Mouse (Mus musculus) limb, embryonic 11.5 days (tissue): ENCODE results near the gene Hadha. TPM values are rescaled to one million over a fixed set of nuclear protein-coding genes. Genes with fewer than 3 reads are reported as not detected.

ENCODE experiments used
- ATAC-seq: fragments of 200-750 bp; cut with Nextera tagmentation; 2 replicates; pipeline ENCODE4 v1.8.0; 2017; ENCODE audit warnings: low read depth; ENCODE audit not compliant: insufficient number of reproducible peaks, low FRiP score, low TSS enrichment
- DNase-seq: peaks from one replicate; pipeline ENCODE4 v3.0.0-alpha.2; 2015; ENCODE audit warnings: low spot score
- H3K27ac ChIP-seq: fragments of 300-500 bp; sonication (generic); replicated peaks from 2 replicates; pipeline ENCODE4 v1.5.1; 2014; ENCODE audit warnings: low read depth, mild to moderate bottlenecking, low read length
- H3K27me3 ChIP-seq: fragments of 300-500 bp; sonication (generic); 2 replicates; pipeline ENCODE4 v1.6.1; 2014; ENCODE audit warnings: mild to moderate bottlenecking, low read length, mixed read lengths; ENCODE audit not compliant: control insufficient read depth, insufficient read depth
- H3K36me3 ChIP-seq: fragments of 300-500 bp; sonication (generic); 2 replicates; pipeline ENCODE4 v1.6.1; 2014; ENCODE audit warnings: mild to moderate bottlenecking, low read length, moderate library complexity, mixed read lengths; ENCODE audit not compliant: control insufficient read depth, insufficient read depth
- H3K4me1 ChIP-seq: fragments of 300-500 bp; sonication (generic); 2 replicates; pipeline ENCODE4 v1.6.1; 2014; ENCODE audit warnings: low read length, mixed read lengths; ENCODE audit not compliant: control insufficient read depth, insufficient read depth
- H3K4me2 ChIP-seq: fragments of 300-500 bp; sonication (generic); 2 replicates; pipeline ENCODE4 v1.6.1; 2014; ENCODE audit warnings: low read depth, mild to moderate bottlenecking, moderate library complexity; ENCODE audit not compliant: severe bottlenecking
- H3K4me3 ChIP-seq: fragments of 300-500 bp; sonication (generic); 2 replicates; pipeline ENCODE4 v1.5.1; 2014; ENCODE audit warnings: low read depth, low read length
- H3K9ac ChIP-seq: fragments of 300-500 bp; sonication (generic); 2 replicates; pipeline ENCODE4 v1.6.1; 2014; ENCODE audit warnings: mild to moderate bottlenecking, low read length
- H3K9me3 ChIP-seq: fragments of 300-500 bp; sonication (generic); 2 replicates; pipeline ENCODE4 v1.6.1; 2016; ENCODE audit warnings: low read length; ENCODE audit not compliant: control insufficient read depth
- WGBS: fragments of 180-500 bp; shearing (Covaris S2); extraction: QIAGEN DNeasy Blood & Tissue Kit; methylation state at CpG from one replicate; pipeline ENCODE4 v1.1.7; 2014; 5-methylcytosine and 5-hydroxymethylcytosine counted together
- polyA plus RNA-seq: library from polyadenylated mRNA; unstranded; fragments of >200 nt; fragmentation: Nextera tagmentation; extraction: Ambion mirVana; gene quantifications from 2 replicates; pipeline ENCODE4 v1.2.1, GENCODE M21; 2014

Gene Hadha
- polyA plus RNA-seq, 1 experiment from 2014 or later = 97.1 TPM

- Histone ChIP-seq H3K27ac (no peak overlapping the region), H3K36me3 (no peaks in the 10 kb centered on the region), H3K4me3 (no peak overlapping the region), H3K9me3 (no peaks in the 10 kb centered on the region), H3K27me3 (peaks cover 30% of the 10 kb centered on the region), H3K4me2 (no peak overlapping the region), H3K9ac (no peak overlapping the region), H3K4me1 (peaks cover 13% of the 10 kb centered on the region)
- DNase-seq = no peak
- 73% methylated on average over 3 of the region's 3 CpGs for WGBS
- ATAC-seq = no peak
Measured at GRCm38 (mm10) chr5:30112533-30113068, 42.4 kb downstream of the Hadha start.

GRCm38 (mm10) chr5:30111771-30112170, 43.2 kb downstream of the Hadha start:
- Histone ChIP-seq H3K4me3 (no peak overlapping the region), H3K36me3 (no peaks in the 10 kb centered on the region), H3K4me2 (no peak overlapping the region), H3K9me3 (no peaks in the 10 kb centered on the region), H3K9ac (no peak overlapping the region), H3K27me3 (peaks cover 33% of the 10 kb centered on the region), H3K27ac (no peak overlapping the region), H3K4me1 (peaks cover 17% of the 10 kb centered on the region)
- 79% methylated on average over 3 of the region's 3 CpGs for WGBS
- DNase-seq (no peak), ATAC-seq (no peak)

- no peaks in the 10 kb centered on the region for H3K36me3 ChIP-seq
- H3K27ac ChIP-seq = no peak overlapping the region
- ATAC-seq = no peak
- H3K9ac ChIP-seq = no peak overlapping the region
- H3K9me3 ChIP-seq = no peaks in the 10 kb centered on the region
- peaks cover 19% of the 10 kb centered on the region for H3K4me1 ChIP-seq
- peak; percentile 75 for DNase-seq
- peak overlapping the region; percentile 10; the same call in 1 of the 2 replicates for H3K4me3 ChIP-seq
- H3K4me2 ChIP-seq = peak overlapping the region; percentile 40; the same call in 1 of the 2 replicates
- H3K27me3 ChIP-seq = peaks cover 39% of the 10 kb centered on the region
- WGBS = 1% methylated on average over 18 of the region's 18 CpGs
Measured at GRCm38 (mm10) chr5:30111126-30111525, 43.8 kb downstream of the Hadha start.

- H3K9me3 ChIP-seq = no peaks in the 10 kb centered on the region
- H3K36me3 ChIP-seq = no peaks in the 10 kb centered on the region
- H3K27me3 ChIP-seq = peaks cover 42% of the 10 kb centered on the region
- H3K9ac ChIP-seq = no peak overlapping the region
- no peak overlapping the region for H3K27ac ChIP-seq
- 0 out of 2 replicates have a peak overlapping the region, but pooled peaks have one; percentile 6 for H3K4me3 ChIP-seq
- no peak for DNase-seq
- H3K4me2 ChIP-seq = peak overlapping the region; percentile 40; the same call in 1 of the 2 replicates
- no peak for ATAC-seq
- peaks cover 26% of the 10 kb centered on the region for H3K4me1 ChIP-seq
- 4% methylated on average over 22 of the region's 22 CpGs for WGBS
Measured at GRCm38 (mm10) chr5:30110371-30111060, 44.4 kb downstream of the Hadha start.

GRCm38 (mm10) chr5:30109899-30110298, 45.1 kb downstream of the Hadha start:
- H3K4me3 ChIP-seq = no peak overlapping the region
- no peak overlapping the region for H3K4me2 ChIP-seq
- 38% methylated on average over 2 of the region's 2 CpGs for WGBS
- peaks cover 46% of the 10 kb centered on the region for H3K27me3 ChIP-seq
- H3K9ac ChIP-seq = no peak overlapping the region
- ATAC-seq (no peak), DNase-seq (no peak)
- no peaks in the 10 kb centered on the region for H3K36me3 ChIP-seq
- no peak overlapping the region for H3K27ac ChIP-seq
- H3K4me1 ChIP-seq = peaks cover 30% of the 10 kb centered on the region
- H3K9me3 ChIP-seq = no peaks in the 10 kb centered on the region

- Histone ChIP-seq H3K9ac (no peak overlapping the region), H3K27ac (no peak overlapping the region), H3K36me3 (no peaks in the 10 kb centered on the region), H3K4me2 (no peak overlapping the region), H3K9me3 (no peaks in the 10 kb centered on the region), H3K27me3 (peaks cover 49% of the 10 kb centered on the region), H3K4me1 (peaks cover 30% of the 10 kb centered on the region), H3K4me3 (no peak overlapping the region)
- ATAC-seq (no peak), DNase-seq (no peak)
- WGBS = 71% methylated on average over 6 of the region's 6 CpGs
Measured at GRCm38 (mm10) chr5:30108233-30108632, 46.7 kb downstream of the Hadha start.

- H3K9ac ChIP-seq = no peak overlapping the region
- H3K27me3 ChIP-seq = peaks cover 45% of the 10 kb centered on the region
- no peak overlapping the region for H3K27ac ChIP-seq
- 10% methylated on average over 5 of the region's 5 CpGs for whole genome bisulfite sequencing
- H3K9me3 ChIP-seq = no peaks in the 10 kb centered on the region
- peaks cover 30% of the 10 kb centered on the region for H3K4me1 ChIP-seq
- H3K4me2 ChIP-seq = no peak overlapping the region
- no peak for ATAC-seq
- no peaks in the 10 kb centered on the region for H3K36me3 ChIP-seq
- no peak overlapping the region for H3K4me3 ChIP-seq
- no peak for DNase-seq
Measured at GRCm38 (mm10) chr5:30107611-30108041, 47.3 kb downstream of the Hadha start.

GRCm38 (mm10) chr5:30107186-30107585, 47.8 kb downstream of the Hadha start:
- peaks cover 45% of the 10 kb centered on the region for H3K27me3 ChIP-seq
- H3K4me2 ChIP-seq = no peak overlapping the region
- no peak overlapping the region for H3K27ac ChIP-seq
- no peak overlapping the region for H3K4me3 ChIP-seq
- DNase-seq (no peak), ATAC-seq (no peak)
- H3K4me1 ChIP-seq = peaks cover 30% of the 10 kb centered on the region
- H3K9ac ChIP-seq = no peak overlapping the region
- 5% methylated on average over 7 of the region's 7 CpGs for WGBS
- no peaks in the 10 kb centered on the region for H3K9me3 ChIP-seq
- no peaks in the 10 kb centered on the region for H3K36me3 ChIP-seq
